Mouse (Mus musculus): ENCODE results near the gene Nav2.

DNA sequence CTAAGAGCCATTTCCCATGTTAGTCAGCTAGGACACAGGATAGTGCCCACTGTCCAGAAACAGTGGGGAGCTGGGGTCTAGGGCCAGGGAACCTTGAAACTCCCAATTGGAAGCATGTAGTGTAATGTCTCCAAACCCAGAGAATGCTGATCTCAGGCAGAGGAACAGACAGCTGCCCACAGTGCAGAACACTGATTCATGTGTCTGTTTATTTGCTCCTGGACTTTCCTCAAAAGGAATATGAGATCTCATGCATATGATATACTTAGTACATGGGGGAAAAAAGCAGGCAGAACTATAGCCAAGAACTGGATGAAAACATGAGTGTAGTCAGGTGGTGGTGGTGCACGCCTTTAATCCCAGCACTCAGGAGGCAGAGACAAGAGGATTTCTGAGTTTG is 297.0 kb downstream of the Nav2 start:
- no peak for TF ChIP-seq CTCF (IDR thresholded peaks at IDR 0.05; ENCODE audit: extremely low read depth, insufficient read depth, low read length)
- no peak for TF ChIP-seq POLR2A (IDR thresholded peaks at IDR 0.05; ENCODE audit: extremely low read depth, insufficient read depth, low read length)

Measured in cortical plate, adult 2 months (tissue).